Mouse (Mus musculus): ENCODE measurements around the gene Csrp1.

- TF ChIP-seq CTCF (IDR thresholded peaks at IDR 0.05; ENCODE audit: insufficient read depth, low read length) (no peak), POLR2A (IDR thresholded peaks at IDR 0.05; ENCODE audit: borderline replicate concordance, extremely low read depth, low read depth, low read length) (no peak)
Measured at GRCm38 (mm10) chr1:135771573-135771970, 51.7 kb downstream of the Csrp1 start.
